Mouse (Mus musculus): ENCODE results near the gene Ndufc1. TPM values are rescaled to one million over a fixed set of nuclear protein-coding genes. Genes with fewer than 3 reads are reported as not detected.
"Not testable (repeated sequence)": the region's sequence is repeated elsewhere in the genome, so short reads cannot be mapped to it uniquely, and the experiment has no call there.

The Ndufc1 gene
- polyA plus RNA-seq, 1 experiment from 2014 or later: 733 TPM

DNA sequence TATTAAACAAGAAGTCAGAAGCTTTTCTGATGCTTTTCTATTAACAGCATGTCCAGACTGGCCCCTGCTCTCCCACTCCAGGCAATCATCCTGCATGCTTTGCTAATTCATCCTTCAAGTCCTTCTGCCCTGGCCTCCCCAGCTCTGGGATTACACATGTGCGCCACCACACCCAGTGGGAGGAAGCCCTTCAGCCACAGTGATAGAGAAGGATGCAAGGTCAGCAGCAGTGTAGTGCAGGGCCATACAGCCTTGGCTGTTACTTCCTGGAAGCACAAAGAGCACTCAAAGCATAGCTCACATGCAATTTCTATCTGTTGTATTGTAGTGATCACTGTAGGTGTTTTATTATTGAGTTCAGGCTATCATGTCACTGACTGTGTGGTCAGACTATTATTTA is 4.5 kb upstream of the Ndufc1 start:
- no peak overlapping the region for H3K9ac ChIP-seq
- WGBS: 85% methylated on average over 1 of the region's 1 CpGs

GRCm38 (mm10) chr3:51412457-51412856 is 3.7 kb upstream of the Ndufc1 start:
- WGBS: 90% methylated on average over 7 of the region's 7 CpGs
- H3K9me3 ChIP-seq: no peaks in the 10 kb centered on the region
- H3K27ac ChIP-seq (replicated peaks): no peak overlapping the region
- no peak overlapping the region for H3K9ac ChIP-seq
- H3K4me2 ChIP-seq: no peak overlapping the region
- H3K4me1 ChIP-seq (replicated peaks): peaks cover 25% of the 10 kb centered on the region
- H3K36me3 ChIP-seq: no peaks in the 10 kb centered on the region
- H3K4me3 ChIP-seq: no peak overlapping the region
- no peak for ATAC-seq (ENCODE audit: low FRiP score, low read depth)
- no peaks in the 10 kb centered on the region for H3K27me3 ChIP-seq

More for the DNA sequence above, 4.5 kb upstream of the Ndufc1 start:
- Histone ChIP-seq H3K9me3 (no peaks in the 10 kb centered on the region), H3K4me2 (no peak overlapping the region), H3K27me3 (no peaks in the 10 kb centered on the region), H3K4me1 (replicated peaks) (peaks cover 25% of the 10 kb centered on the region), H3K27ac (replicated peaks) (no peak overlapping the region), H3K36me3 (no peaks in the 10 kb centered on the region), H3K4me3 (no peak overlapping the region)
- no peak for ATAC-seq (ENCODE audit: low FRiP score, low read depth)

DNA sequence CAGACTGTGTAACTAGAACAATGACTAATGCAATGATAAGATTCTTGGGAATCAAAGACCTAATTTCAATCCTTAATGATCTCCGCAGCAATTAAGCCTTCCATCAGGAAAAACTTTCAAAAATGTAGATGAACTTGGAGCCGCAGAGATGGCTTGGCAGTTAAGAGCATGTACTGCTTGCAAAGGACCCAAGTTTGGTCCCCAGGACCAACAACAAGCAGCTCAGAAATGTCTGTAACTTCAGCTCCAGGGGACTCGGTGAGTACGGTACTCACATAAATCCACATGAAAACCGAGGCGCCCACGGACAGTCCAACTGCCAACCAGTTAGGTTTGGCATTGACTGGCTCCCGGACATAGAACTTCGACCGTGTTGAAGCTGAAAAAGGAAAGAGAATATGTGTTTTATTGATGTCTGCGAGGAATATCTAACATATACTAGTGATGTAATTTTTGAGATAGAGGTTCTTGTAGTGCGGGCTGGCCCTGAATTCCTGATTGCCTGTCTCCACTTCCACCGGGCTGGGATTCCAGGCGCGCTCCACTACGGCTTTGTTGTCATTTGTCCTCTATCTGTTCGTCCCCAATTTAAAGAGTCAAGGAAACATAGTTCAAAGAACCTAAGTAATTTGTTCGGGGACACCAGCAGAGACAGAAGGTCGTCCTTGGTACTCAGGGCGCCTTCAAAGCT is 773 bp downstream of the Ndufc1 start:
- no peaks in the 10 kb centered on the region for H3K9me3 ChIP-seq
- WGBS: 24% methylated on average over 20 of the region's 20 CpGs
- H3K27me3 ChIP-seq: no peaks in the 10 kb centered on the region
- ATAC-seq (ENCODE audit: low FRiP score, low read depth): no peak
- H3K9ac ChIP-seq: peak overlapping the region; percentile 93
- peak overlapping the region; percentile 96 for H3K27ac ChIP-seq (replicated peaks)
- peaks cover 23% of the 10 kb centered on the region for H3K36me3 ChIP-seq
- peaks cover 14% of the 10 kb centered on the region for H3K4me1 ChIP-seq (replicated peaks)
- H3K4me3 ChIP-seq: peak overlapping the region; percentile 83
- H3K4me2 ChIP-seq: peak overlapping the region; percentile 57

DNA sequence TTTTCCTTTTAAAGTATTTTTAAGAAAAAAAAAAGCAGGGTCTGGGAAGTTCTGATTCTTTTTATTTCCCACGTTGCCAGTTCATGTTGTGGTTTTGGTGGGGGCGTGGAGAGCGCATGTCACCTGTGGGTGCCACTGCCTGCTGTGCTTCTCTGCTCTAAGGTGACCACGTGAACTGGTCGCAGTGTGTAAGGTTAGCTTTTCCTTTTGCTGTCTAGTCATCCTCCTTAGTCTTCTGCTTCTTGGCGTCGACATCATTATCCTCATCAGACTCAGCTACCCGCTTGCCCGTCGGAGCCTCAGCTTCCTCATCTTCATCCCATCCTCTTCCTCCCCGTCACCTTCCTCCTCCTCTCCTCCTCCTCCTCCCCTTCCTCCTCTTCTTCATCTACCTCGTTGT is 6.2 kb downstream of the Ndufc1 start:
- no peaks in the 10 kb centered on the region; the same call in 1 of the 2 replicates for H3K27me3 ChIP-seq
- H3K4me3 ChIP-seq: no peak overlapping the region
- peaks cover 23% of the 10 kb centered on the region for H3K36me3 ChIP-seq
- peaks cover 8% of the 10 kb centered on the region for H3K4me1 ChIP-seq (replicated peaks)
- H3K9me3 ChIP-seq: no peaks in the 10 kb centered on the region
- 95% methylated on average over 12 of the region's 12 CpGs for WGBS
- no peak for ATAC-seq (ENCODE audit: low FRiP score, low read depth)
- no peak overlapping the region for H3K4me2 ChIP-seq
- no peak overlapping the region for H3K9ac ChIP-seq
- H3K27ac ChIP-seq (replicated peaks): no peak overlapping the region

GRCm38 (mm10) chr3:51402054-51402453 is 6.7 kb downstream of the Ndufc1 start:
- H3K4me1 ChIP-seq (replicated peaks); H3K27ac ChIP-seq (replicated peaks); H3K4me3 ChIP-seq; H3K4me2 ChIP-seq; ATAC-seq (ENCODE audit: low FRiP score, low read depth); H3K9ac ChIP-seq; H3K9me3 ChIP-seq; H3K27me3 ChIP-seq: not testable (repeated sequence)
- WGBS: 60% methylated on average over 4 of the region's 4 CpGs
- H3K36me3 ChIP-seq: peaks cover 22% of the 10 kb centered on the region

GRCm38 (mm10) chr3:51400682-51401081 is 8.1 kb downstream of the Ndufc1 start:
- Histone ChIP-seq H3K9me3 (no peaks in the 10 kb centered on the region), H3K9ac (no peak overlapping the region), H3K4me3 (no peak overlapping the region), H3K4me1 (replicated peaks) (peaks cover 9% of the 10 kb centered on the region), H3K27me3 (peaks cover 14% of the 10 kb centered on the region), H3K36me3 (peaks cover 13% of the 10 kb centered on the region; the same call in 1 of the 2 replicates), H3K4me2 (no peak overlapping the region), H3K27ac (replicated peaks) (no peak overlapping the region)
- no peak for ATAC-seq (ENCODE audit: low FRiP score, low read depth)
- 82% methylated on average over 10 of the region's 10 CpGs for WGBS

GRCm38 (mm10) chr3:51399531-51399930 is 9.3 kb downstream of the Ndufc1 start:
- no peak overlapping the region for H3K27ac ChIP-seq (replicated peaks)
- H3K36me3 ChIP-seq: peaks cover 9% of the 10 kb centered on the region; the same call in 1 of the 2 replicates
- no peak overlapping the region for H3K9ac ChIP-seq
- WGBS: 73% methylated on average over 4 of the region's 4 CpGs
- no peak overlapping the region for H3K4me2 ChIP-seq
- peaks cover 9% of the 10 kb centered on the region for H3K4me1 ChIP-seq (replicated peaks)
- no peak overlapping the region for H3K4me3 ChIP-seq
- H3K27me3 ChIP-seq: peaks cover 21% of the 10 kb centered on the region
- H3K9me3 ChIP-seq: no peaks in the 10 kb centered on the region
- ATAC-seq (ENCODE audit: low FRiP score, low read depth): no peak

GRCm38 (mm10) chr3:51398667-51399066 is 10.1 kb downstream of the Ndufc1 start:
- Histone ChIP-seq H3K36me3 (0 out of 2 replicates have a peak, but pooled peaks cover 5% of the 10 kb centered on the region), H3K27ac (replicated peaks) (no peak overlapping the region), H3K4me2 (no peak overlapping the region), H3K4me3 (no peak overlapping the region), H3K9ac (no peak overlapping the region), H3K27me3 (peaks cover 21% of the 10 kb centered on the region), H3K4me1 (replicated peaks) (peaks cover 9% of the 10 kb centered on the region), H3K9me3 (no peaks in the 10 kb centered on the region)
- no peak for ATAC-seq (ENCODE audit: low FRiP score, low read depth)
- WGBS: 11% methylated on average over 3 of the region's 3 CpGs

- Histone ChIP-seq H3K4me2 (no peak overlapping the region), H3K27me3 (peaks cover 21% of the 10 kb centered on the region), H3K27ac (replicated peaks) (no peak overlapping the region), H3K36me3 (no peaks in the 10 kb centered on the region), H3K4me1 (replicated peaks) (peaks cover 9% of the 10 kb centered on the region), H3K4me3 (no peak overlapping the region), H3K9ac (no peak overlapping the region), H3K9me3 (no peaks in the 10 kb centered on the region)
- WGBS: 47% methylated on average over 15 of the region's 15 CpGs
- no peak for ATAC-seq (ENCODE audit: low FRiP score, low read depth)
Measured at GRCm38 (mm10) chr3:51397700-51398299, 11.0 kb downstream of the Ndufc1 start.

DNA sequence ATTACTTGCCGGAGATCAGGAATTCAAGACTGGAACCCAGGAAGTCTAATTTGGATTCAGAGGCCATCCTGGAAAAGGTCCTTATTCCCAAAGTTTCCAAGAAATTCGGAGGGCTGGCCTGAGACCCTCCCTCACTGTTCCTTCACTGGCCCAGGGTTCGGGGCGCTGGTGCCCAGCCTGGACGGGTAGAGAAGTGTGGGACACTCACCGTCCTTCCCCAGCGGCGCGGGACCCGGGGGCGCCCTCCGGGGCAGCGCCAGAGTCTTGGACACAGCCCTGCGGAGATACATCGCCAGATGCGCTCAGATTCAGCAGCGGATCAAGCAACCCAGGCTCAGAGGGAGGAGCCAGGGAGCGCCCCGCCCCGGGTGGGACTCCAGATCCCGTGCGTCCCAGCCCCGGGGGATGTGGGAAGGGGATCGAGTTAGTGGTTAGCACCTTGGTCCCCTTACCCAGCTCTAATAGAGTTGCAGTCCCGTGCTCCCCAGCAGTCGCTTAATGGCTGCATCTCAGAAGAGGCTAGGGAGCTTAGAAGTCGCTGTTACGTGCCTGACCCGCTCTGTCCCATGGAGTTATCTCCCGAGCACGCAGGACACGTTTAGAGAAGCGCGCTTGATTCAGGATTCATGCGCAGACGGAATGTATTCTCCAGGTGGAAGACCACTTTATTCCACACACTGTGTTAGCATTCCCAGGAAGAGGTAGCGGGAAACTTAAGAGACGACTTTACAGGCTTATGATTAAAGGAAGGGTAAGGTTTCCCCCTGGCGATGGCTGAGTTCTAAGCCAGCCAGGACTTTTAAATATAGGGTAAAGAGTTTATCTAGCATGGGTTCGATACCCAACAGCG is 12.3 kb downstream of the Ndufc1 start, which contains the start of gene Mgarp:
Mgarp (minus strand) TSS at position 520 of the 850 bp plus-strand sequence.
- Histone ChIP-seq H3K4me3 (peak within 1 kb of the TSS; percentile 46), H3K27me3 (peaks cover 21% of the 10 kb centered on the region), H3K36me3 (no peaks in the 10 kb centered on the region), H3K4me2 (peak within 1 kb of the TSS; percentile 87), H3K27ac (replicated peaks) (no peak within 1 kb of the TSS), H3K9me3 (no peaks in the 10 kb centered on the region), H3K4me1 (replicated peaks) (peaks cover 9% of the 10 kb centered on the region), H3K9ac (peak within 1 kb of the TSS; percentile 46)
- 3% methylated on average over 41 of the region's 41 CpGs for WGBS
- peak; percentile 75; the same call in 1 of the 2 replicates for ATAC-seq (ENCODE audit: low FRiP score, low read depth)

DNA sequence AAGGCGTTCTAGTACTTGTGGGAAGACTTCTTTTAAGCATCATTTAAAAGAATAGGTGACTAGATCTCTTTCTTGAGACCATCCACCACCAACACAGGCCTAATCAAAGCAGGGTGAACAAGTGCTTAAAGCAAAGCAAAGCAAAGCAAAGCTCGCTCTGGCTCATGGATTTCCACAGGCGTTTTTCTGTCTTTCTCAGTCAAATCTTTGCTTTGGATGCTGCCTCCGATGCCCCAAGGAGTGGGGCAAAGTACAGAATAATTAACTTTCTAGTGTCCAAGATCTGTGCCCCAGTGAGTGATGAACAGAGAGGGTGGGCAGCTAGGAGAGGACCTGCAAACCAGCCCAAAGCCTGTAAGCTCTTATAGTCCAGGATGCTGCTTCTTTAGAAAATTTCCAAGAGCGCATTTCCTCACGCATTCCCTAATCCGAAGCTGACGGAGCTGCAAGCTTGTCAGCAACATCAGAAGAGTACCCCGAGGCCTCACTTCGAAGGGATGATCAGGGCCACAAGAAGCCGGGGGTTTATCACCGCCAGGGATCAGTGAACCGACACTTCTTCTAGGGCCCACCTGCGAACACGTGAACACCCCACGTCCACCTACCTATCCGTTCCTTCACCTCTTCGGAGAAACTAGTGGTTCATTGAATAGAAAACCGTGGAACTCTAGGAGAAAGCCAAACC is 13.2 kb downstream of the Ndufc1 start:
- Histone ChIP-seq H3K27me3 (peaks cover 21% of the 10 kb centered on the region), H3K4me2 (peak overlapping the region; percentile 87; the same call in 1 of the 2 replicates), H3K4me1 (replicated peaks) (peaks cover 9% of the 10 kb centered on the region), H3K9ac (no peak overlapping the region), H3K4me3 (no peak overlapping the region), H3K27ac (replicated peaks) (no peak overlapping the region), H3K36me3 (no peaks in the 10 kb centered on the region), H3K9me3 (no peaks in the 10 kb centered on the region)
- no peak for ATAC-seq (ENCODE audit: low FRiP score, low read depth)
- WGBS: 23% methylated on average over 19 of the region's 19 CpGs
